Mouse (Mus musculus) E14TG2a.4 (cell line): ENCODE data around the gene Plekhg1.

Source experiments
- CTCF ChIP-seq: conservative IDR thresholded peaks from 2 replicates; pipeline ENCODE4 v1.5.1; 2014; ENCODE audit warnings: low read length
- POU5F1 ChIP-seq: IDR thresholded peaks from 2 replicates; pipeline ENCODE4 v1.6.1; 2014; ENCODE audit warnings: low read length, borderline replicate concordance

DNA sequence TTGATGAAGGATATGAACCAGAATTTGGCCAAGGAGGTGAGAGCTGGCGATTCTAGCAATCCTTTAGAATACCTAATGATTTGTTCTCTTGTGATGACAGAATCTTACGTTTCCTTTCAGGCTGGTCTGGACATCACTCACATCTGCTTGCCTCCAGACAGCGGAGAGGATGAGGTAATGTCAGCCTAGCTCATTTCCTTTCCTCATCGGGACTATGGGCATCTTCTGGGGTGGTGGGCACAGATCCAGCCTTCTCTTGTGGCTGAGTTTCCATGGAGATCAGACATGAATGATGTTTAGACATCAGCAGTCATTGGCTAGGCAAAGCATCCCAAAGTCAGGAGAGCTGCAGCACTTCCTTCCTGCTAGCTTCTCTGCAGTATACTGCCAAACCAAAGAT lies 240.1 kb downstream of the Plekhg1 start:
- TF ChIP-seq CTCF: no peak
- TF ChIP-seq POU5F1: no peak
